Mouse (Mus musculus): Measurements from ENCODE around the gene Ostm1. TPM values are rescaled to one million over a fixed set of nuclear protein-coding genes. Genes with fewer than 3 reads are reported as not detected.

Ostm1 gene
- polyA plus RNA-seq, 1 experiment from 2014 or later = 24.9 TPM

DNA sequence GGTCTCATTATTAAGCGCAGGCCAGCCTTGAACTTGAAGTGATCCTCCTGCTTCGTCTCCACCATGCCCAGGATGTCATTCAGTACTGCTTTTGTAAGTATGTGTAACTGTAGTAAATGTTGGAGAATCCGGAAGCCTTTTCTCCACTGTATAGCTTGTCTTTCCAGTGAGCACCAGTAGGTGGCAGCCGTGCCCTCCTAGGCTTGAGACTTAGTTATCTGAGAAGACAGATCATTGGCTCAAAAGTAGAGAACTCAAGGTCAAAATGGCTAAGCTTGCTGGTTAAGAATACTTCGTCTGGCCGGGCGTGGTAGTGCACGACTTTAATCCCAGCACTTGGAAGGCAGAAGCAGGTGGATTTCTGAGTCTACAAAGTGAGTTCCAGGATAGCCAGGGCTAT is 113.4 kb downstream of the Ostm1 start:
- ATAC-seq (ENCODE audit: low FRiP score) = no peak
- H3K4me1 ChIP-seq = no peaks in the 10 kb centered on the region
- no peak overlapping the region for H3K4me3 ChIP-seq
- H3K36me3 ChIP-seq = peaks cover 13% of the 10 kb centered on the region
- no peaks in the 10 kb centered on the region for H3K9me3 ChIP-seq (replicated peaks)
- H3K4me2 ChIP-seq (replicated peaks) = no peak overlapping the region
- H3K27ac ChIP-seq = no peak overlapping the region
- H3K9ac ChIP-seq = no peak overlapping the region
- 35% methylated on average over 8 of the region's 8 CpGs for WGBS
- H3K27me3 ChIP-seq = no peaks in the 10 kb centered on the region

- H3K4me2 ChIP-seq (replicated peaks) = no peak overlapping the region
- H3K9ac ChIP-seq = no peak overlapping the region
- peaks cover 17% of the 10 kb centered on the region for H3K36me3 ChIP-seq
- WGBS = 93% methylated on average over 9 of the region's 9 CpGs
- H3K9me3 ChIP-seq (replicated peaks) = no peaks in the 10 kb centered on the region
- no peak overlapping the region for H3K27ac ChIP-seq
- no peak for ATAC-seq (ENCODE audit: low FRiP score)
- H3K27me3 ChIP-seq = no peaks in the 10 kb centered on the region
- no peak overlapping the region for H3K4me3 ChIP-seq
- no peaks in the 10 kb centered on the region for H3K4me1 ChIP-seq
Measured at GRCm38 (mm10) chr10:42698375-42698774, 114.8 kb downstream of the Ostm1 start.

DNA sequence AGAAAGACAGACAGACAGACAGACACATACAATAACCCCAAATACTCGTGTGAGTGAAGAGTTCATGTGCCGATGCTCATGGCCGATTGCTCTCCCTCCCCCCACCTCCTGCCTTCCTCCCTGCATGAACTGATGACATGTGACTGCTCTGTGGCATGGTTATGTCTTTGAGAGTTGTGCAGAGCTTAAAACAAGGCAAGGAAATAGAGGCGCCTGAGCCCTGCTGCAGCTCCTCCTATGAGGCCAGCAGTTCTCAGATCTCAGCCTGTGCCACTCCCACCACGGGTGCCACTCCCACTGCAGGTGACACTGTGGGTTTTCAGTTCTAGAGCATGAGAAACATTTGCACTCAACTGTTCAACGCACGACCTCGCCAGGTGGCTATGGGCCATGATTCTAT is 115.4 kb downstream of the Ostm1 start:
- Histone ChIP-seq H3K27ac (no peak overlapping the region), H3K9me3 (replicated peaks) (0 out of 2 replicates have a peak, but pooled peaks cover under 1% of the 10 kb centered on the region), H3K9ac (no peak overlapping the region), H3K27me3 (no peaks in the 10 kb centered on the region), H3K4me3 (no peak overlapping the region), H3K4me1 (no peaks in the 10 kb centered on the region), H3K4me2 (replicated peaks) (no peak overlapping the region), H3K36me3 (peaks cover 20% of the 10 kb centered on the region)
- ATAC-seq (ENCODE audit: low FRiP score) = no peak
- WGBS = 87% methylated on average over 8 of the region's 8 CpGs

GRCm38 (mm10) chr10:42702111-42702510 is 118.5 kb downstream of the Ostm1 start:
- no peak for ATAC-seq (ENCODE audit: low FRiP score)

GRCm38 (mm10) chr10:42714676-42715075 is 131.1 kb downstream of the Ostm1 start:
- ATAC-seq (ENCODE audit: low FRiP score) = no peak

More at GRCm38 (mm10) chr10:42702111-42702510, 118.5 kb downstream of the Ostm1 start:
- no peak overlapping the region for H3K27ac ChIP-seq
- H3K4me1 ChIP-seq = no peaks in the 10 kb centered on the region
- peaks cover 27% of the 10 kb centered on the region for H3K36me3 ChIP-seq
- H3K4me3 ChIP-seq = no peak overlapping the region
- 96% methylated on average over 2 of the region's 2 CpGs for WGBS
- H3K9me3 ChIP-seq (replicated peaks) = 0 out of 2 replicates have a peak, but pooled peaks cover 4% of the 10 kb centered on the region
- no peaks in the 10 kb centered on the region for H3K27me3 ChIP-seq
- H3K9ac ChIP-seq = no peak overlapping the region
- no peak overlapping the region for H3K4me2 ChIP-seq (replicated peaks)

GRCm38 (mm10) chr10:42715366-42716035 is 131.9 kb downstream of the Ostm1 start:
- H3K4me3 ChIP-seq = no peak overlapping the region
- ATAC-seq (ENCODE audit: low FRiP score) = no peak
- no peaks in the 10 kb centered on the region for H3K9me3 ChIP-seq (replicated peaks)
- H3K36me3 ChIP-seq = no peaks in the 10 kb centered on the region
- WGBS = 20% methylated on average over 19 of the region's 19 CpGs
- H3K27ac ChIP-seq = no peak overlapping the region
- peaks cover 14% of the 10 kb centered on the region for H3K4me1 ChIP-seq
- no peak overlapping the region for H3K9ac ChIP-seq
- H3K4me2 ChIP-seq (replicated peaks) = peak overlapping the region; percentile 37
- H3K27me3 ChIP-seq = no peaks in the 10 kb centered on the region

More at GRCm38 (mm10) chr10:42714676-42715075, 131.1 kb downstream of the Ostm1 start:
- Histone ChIP-seq H3K27ac (no peak overlapping the region), H3K9me3 (replicated peaks) (no peaks in the 10 kb centered on the region), H3K36me3 (no peaks in the 10 kb centered on the region), H3K4me1 (peaks cover 14% of the 10 kb centered on the region), H3K4me3 (no peak overlapping the region), H3K9ac (no peak overlapping the region), H3K27me3 (no peaks in the 10 kb centered on the region), H3K4me2 (replicated peaks) (no peak overlapping the region)
- 19% methylated on average over 9 of the region's 9 CpGs for WGBS

- no peak overlapping the region for H3K27ac ChIP-seq
- H3K27me3 ChIP-seq = no peaks in the 10 kb centered on the region
- no peak for ATAC-seq (ENCODE audit: low FRiP score)
- no peak overlapping the region for H3K4me3 ChIP-seq
- no peaks in the 10 kb centered on the region for H3K9me3 ChIP-seq (replicated peaks)
- 94% methylated on average over 5 of the region's 5 CpGs for WGBS
- no peaks in the 10 kb centered on the region for H3K4me1 ChIP-seq
- no peak overlapping the region for H3K9ac ChIP-seq
- no peaks in the 10 kb centered on the region for H3K36me3 ChIP-seq
- no peak overlapping the region for H3K4me2 ChIP-seq (replicated peaks)
Measured at GRCm38 (mm10) chr10:42722116-42722515, 138.5 kb downstream of the Ostm1 start.

- no peaks in the 10 kb centered on the region for H3K9me3 ChIP-seq (replicated peaks)
- no peaks in the 10 kb centered on the region for H3K4me1 ChIP-seq
- no peak overlapping the region for H3K4me3 ChIP-seq
- H3K27me3 ChIP-seq = no peaks in the 10 kb centered on the region
- H3K4me2 ChIP-seq (replicated peaks) = no peak overlapping the region
- no peak for ATAC-seq (ENCODE audit: low FRiP score)
- 68% methylated on average over 13 of the region's 13 CpGs for WGBS
- H3K27ac ChIP-seq = no peak overlapping the region
- H3K36me3 ChIP-seq = no peaks in the 10 kb centered on the region
- no peak overlapping the region for H3K9ac ChIP-seq
Measured at GRCm38 (mm10) chr10:42723275-42724232, 139.9 kb downstream of the Ostm1 start.

GRCm38 (mm10) chr10:42729607-42730006 is 146.0 kb downstream of the Ostm1 start:
- Histone ChIP-seq H3K4me1 (no peaks in the 10 kb centered on the region), H3K9me3 (replicated peaks) (no peaks in the 10 kb centered on the region), H3K4me3 (no peak overlapping the region), H3K4me2 (replicated peaks) (no peak overlapping the region), H3K36me3 (no peaks in the 10 kb centered on the region), H3K27me3 (no peaks in the 10 kb centered on the region), H3K27ac (no peak overlapping the region), H3K9ac (no peak overlapping the region)
- 77% methylated on average over 2 of the region's 2 CpGs for WGBS
- ATAC-seq (ENCODE audit: low FRiP score) = no peak

DNA sequence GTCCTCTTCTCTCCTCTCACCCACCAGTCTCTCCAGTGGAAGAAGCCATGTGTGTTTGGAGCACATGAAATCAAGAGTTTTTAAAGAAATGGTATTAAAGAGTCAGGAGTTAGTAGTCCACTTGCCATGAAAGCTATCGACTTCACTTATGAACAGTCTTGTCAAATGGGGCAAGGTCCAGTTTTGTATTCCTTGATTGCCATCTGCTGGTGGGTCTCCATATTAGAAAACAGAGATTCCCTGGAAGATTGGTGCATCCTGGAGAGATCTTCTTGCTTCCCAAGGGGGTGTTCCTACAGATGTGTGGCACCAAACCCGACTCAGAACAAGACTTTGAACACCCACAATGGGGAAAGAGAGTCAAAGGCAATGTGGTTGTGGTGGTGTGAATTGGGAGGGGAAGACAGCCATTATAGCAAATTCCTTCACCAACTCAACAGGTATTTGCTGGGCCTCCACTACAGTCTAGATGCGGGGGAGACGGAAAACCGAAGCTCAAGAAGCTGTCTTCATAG is 151.0 kb downstream of the Ostm1 start:
- Histone ChIP-seq H3K36me3 (no peaks in the 10 kb centered on the region), H3K4me2 (replicated peaks) (no peak overlapping the region), H3K4me3 (no peak overlapping the region), H3K27me3 (no peaks in the 10 kb centered on the region), H3K9ac (no peak overlapping the region), H3K27ac (no peak overlapping the region), H3K4me1 (no peaks in the 10 kb centered on the region), H3K9me3 (replicated peaks) (no peaks in the 10 kb centered on the region)
- 66% methylated on average over 5 of the region's 5 CpGs for WGBS
- ATAC-seq (ENCODE audit: low FRiP score) = no peak

- WGBS = 82% methylated on average over 10 of the region's 10 CpGs
- no peak overlapping the region for H3K9ac ChIP-seq
- H3K4me2 ChIP-seq (replicated peaks) = no peak overlapping the region
- H3K9me3 ChIP-seq (replicated peaks) = no peaks in the 10 kb centered on the region
- ATAC-seq (ENCODE audit: low FRiP score) = no peak
- no peak overlapping the region for H3K27ac ChIP-seq
- no peaks in the 10 kb centered on the region for H3K36me3 ChIP-seq
- H3K4me3 ChIP-seq = no peak overlapping the region
- H3K27me3 ChIP-seq = no peaks in the 10 kb centered on the region
- H3K4me1 ChIP-seq = no peaks in the 10 kb centered on the region
Measured at GRCm38 (mm10) chr10:42751813-42752212, 168.2 kb downstream of the Ostm1 start.
